Mouse (Mus musculus) embryonic facial prominence, embryonic 11.5 days (tissue): Measurements from ENCODE around the gene Aspscr1. TPM values are rescaled to one million over a fixed set of nuclear protein-coding genes. Genes with fewer than 3 reads are reported as not detected.
"Not testable (repeated sequence)": the region's sequence is repeated elsewhere in the genome, so short reads cannot be mapped to it uniquely, and the experiment has no call there.

Source experiments
- ATAC-seq: fragments of 200-750 bp; cut with Nextera tagmentation; replicated peaks from 2 replicates; pipeline ENCODE4 v1.8.0; 2017; ENCODE audit warnings: low read depth; ENCODE audit not compliant: insufficient number of reproducible peaks, low FRiP score, low TSS enrichment
- DNase-seq: peaks from one replicate; pipeline ENCODE4 v3.0.0-alpha.2; 2015; ENCODE audit warnings: low spot score
- H3K27ac ChIP-seq: fragments of 300-500 bp; sonication (generic); replicated peaks from 2 replicates; pipeline ENCODE4 v1.5.1; 2014; ENCODE audit warnings: mild to moderate bottlenecking, low read depth, low read length, control low read depth
- H3K27me3 ChIP-seq: fragments of 300-500 bp; sonication (generic); 2 replicates; pipeline ENCODE4 v1.6.1; 2014; ENCODE audit warnings: mild to moderate bottlenecking, low read length, moderate library complexity, mixed read lengths; ENCODE audit not compliant: control insufficient read depth, insufficient read depth
- H3K36me3 ChIP-seq: fragments of 300-500 bp; sonication (generic); replicated peaks from 2 replicates; pipeline ENCODE4 v1.6.1; 2014; ENCODE audit warnings: low read depth, mild to moderate bottlenecking, low read length, moderate library complexity, mixed read lengths; ENCODE audit not compliant: control insufficient read depth, insufficient read depth
- H3K4me1 ChIP-seq: fragments of 300-500 bp; sonication (generic); 2 replicates; pipeline ENCODE4 v1.6.1; 2014; ENCODE audit warnings: low read length, mixed read lengths; ENCODE audit not compliant: control insufficient read depth, insufficient read depth
- H3K4me2 ChIP-seq: fragments of 300-500 bp; sonication (generic); 2 replicates; pipeline ENCODE4 v1.6.1; 2014; ENCODE audit warnings: low read depth, mild to moderate bottlenecking, control low read depth, low read length, moderate library complexity
- H3K4me3 ChIP-seq: fragments of 300-500 bp; sonication (generic); 2 replicates; pipeline ENCODE4 v1.5.1; 2014; ENCODE audit warnings: low read depth, low read length, control low read depth
- H3K9ac ChIP-seq: fragments of 300-500 bp; sonication (generic); replicated peaks from 2 replicates; pipeline ENCODE4 v1.6.1; 2014; ENCODE audit warnings: mild to moderate bottlenecking, control low read depth, low read length
- H3K9me3 ChIP-seq: fragments of 300-500 bp; sonication (generic); replicated peaks from 2 replicates; pipeline ENCODE4 v1.6.1; 2016; ENCODE audit warnings: mild to moderate bottlenecking, low read length, inconsistent platforms, mixed read lengths; ENCODE audit not compliant: control insufficient read depth
- WGBS: fragments of 180-500 bp; shearing (Covaris S2); extraction: QIAGEN DNeasy Blood & Tissue Kit; methylation state at CpG from one replicate; pipeline ENCODE4 v1.1.7; 2014; 5-methylcytosine and 5-hydroxymethylcytosine counted together
- polyA plus RNA-seq: library from polyadenylated mRNA; unstranded; fragments of >200 nt; fragmentation: Nextera tagmentation; extraction: Ambion mirVana; gene quantifications from 2 replicates; pipeline ENCODE4 v1.2.1, GENCODE M21; 2014

The Aspscr1 gene
- polyA plus RNA-seq, 1 experiment from 2014 or later, result 99.6 TPM

DNA sequence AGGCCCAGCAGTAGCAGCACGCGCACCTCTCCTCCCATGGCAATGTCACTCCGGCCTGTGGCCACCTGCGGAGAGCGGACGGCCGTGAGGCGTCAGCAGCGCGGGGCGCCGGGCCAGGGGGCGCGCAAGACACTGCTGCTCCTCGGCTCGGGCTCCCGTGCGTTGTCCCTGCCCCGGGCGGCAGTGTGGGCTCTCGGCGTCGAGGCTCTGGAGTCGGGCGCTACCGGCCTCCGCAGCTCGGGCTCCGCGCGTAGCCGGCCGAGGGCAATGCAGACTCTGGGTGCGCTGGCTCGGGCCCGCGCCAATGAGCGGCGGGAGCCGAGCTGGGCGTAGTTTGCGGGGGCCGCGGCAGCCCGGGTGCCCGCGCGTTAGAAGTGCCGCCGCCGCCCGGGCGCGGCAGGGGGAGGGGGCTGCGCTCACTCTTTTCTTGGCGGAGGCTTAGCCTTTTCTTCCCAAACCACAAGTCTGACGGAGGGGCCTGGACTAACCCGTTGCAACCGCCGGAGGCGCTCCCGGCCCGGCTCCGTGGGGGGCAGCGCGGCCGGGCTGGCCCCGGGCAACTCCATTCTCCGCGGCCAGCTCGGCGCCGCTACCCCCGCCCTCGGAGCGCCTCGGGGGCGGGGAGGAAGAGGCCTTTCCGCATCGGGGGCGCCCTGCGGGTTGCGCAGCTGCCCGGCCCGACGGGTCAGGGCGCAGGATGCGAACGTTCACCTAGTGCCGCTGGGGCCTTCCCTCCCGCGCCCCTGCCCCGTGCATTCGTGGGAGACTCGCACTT lies 12.3 kb upstream of the Aspscr1 start:
- Histone ChIP-seq H3K4me3 (peak overlapping the region; percentile 42), H3K4me1 (peaks cover 9% of the 10 kb centered on the region), H3K27me3 (peaks cover 54% of the 10 kb centered on the region), H3K9me3 (no peaks in the 10 kb centered on the region), H3K27ac (no peak overlapping the region), H3K9ac (peak overlapping the region; percentile 37), H3K36me3 (no peaks in the 10 kb centered on the region), H3K4me2 (peak overlapping the region; percentile 80)
- ATAC-seq, result no peak; the same call in 1 of the 2 replicates
- under 1% methylated on average over 76 of the region's 95 CpGs for WGBS
- DNase-seq, result peak; percentile 65

DNA sequence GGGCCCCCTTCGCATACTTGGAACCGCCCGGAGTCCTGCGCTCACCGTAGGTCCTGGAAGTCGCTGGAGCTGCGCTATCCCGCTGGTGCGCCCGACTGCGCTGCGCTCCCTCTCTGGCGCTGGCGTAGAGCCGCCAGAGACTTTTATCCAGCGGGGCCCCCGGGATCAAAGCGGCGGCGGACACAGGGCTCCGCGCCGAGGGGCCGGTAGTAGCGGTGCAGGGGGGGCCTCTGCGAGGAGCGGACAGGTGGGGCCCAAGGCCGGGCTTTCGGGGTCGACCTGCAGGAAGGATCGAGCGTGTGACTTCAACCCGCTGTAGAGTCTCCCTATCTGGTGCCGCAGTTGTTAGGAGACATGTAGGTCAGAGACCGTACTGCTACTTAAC lies 11.7 kb upstream of the Aspscr1 start, which contains the start of gene Notum:
TSS of gene Notum (minus strand) at position 100 of the 385 bp plus-strand sequence.
- no peak for DNase-seq
- peak within 1 kb of the TSS; percentile 42 for H3K4me3 ChIP-seq
- no peaks in the 10 kb centered on the region for H3K36me3 ChIP-seq
- H3K4me1 ChIP-seq, result peaks cover 9% of the 10 kb centered on the region
- under 1% methylated on average over 35 of the region's 35 CpGs for WGBS
- peaks cover 54% of the 10 kb centered on the region for H3K27me3 ChIP-seq
- ATAC-seq, result no peak
- H3K27ac ChIP-seq, result no peak within 1 kb of the TSS
- no peaks in the 10 kb centered on the region for H3K9me3 ChIP-seq
- H3K9ac ChIP-seq, result peak within 1 kb of the TSS; percentile 37
- peak within 1 kb of the TSS; percentile 80 for H3K4me2 ChIP-seq

DNA sequence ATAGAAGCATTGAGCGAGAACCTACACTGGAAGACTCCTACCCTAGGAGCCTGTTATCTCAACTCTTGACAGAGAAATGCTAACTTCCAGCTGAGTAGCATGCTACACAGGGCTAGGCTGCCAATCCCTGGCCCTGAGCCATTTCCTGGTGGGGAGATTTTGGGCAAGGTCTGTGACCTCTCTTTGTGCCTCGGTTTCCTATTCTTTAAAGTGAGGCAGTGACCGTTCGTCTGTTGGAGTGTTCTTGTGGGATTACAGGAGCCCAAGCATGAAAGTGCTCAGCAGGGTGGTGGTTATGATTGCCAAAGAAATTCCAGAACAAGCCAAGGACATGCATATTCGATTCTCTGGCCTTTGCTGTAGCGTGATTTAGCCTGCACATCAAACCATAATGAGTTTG lies 10.0 kb upstream of the Aspscr1 start:
- Histone ChIP-seq H3K27me3 (peaks cover 48% of the 10 kb centered on the region), H3K4me2 (no peak overlapping the region), H3K9ac (no peak overlapping the region), H3K27ac (no peak overlapping the region), H3K9me3 (no peaks in the 10 kb centered on the region), H3K4me3 (no peak overlapping the region), H3K4me1 (peaks cover 9% of the 10 kb centered on the region), H3K36me3 (no peaks in the 10 kb centered on the region)
- 59% methylated on average over 6 of the region's 6 CpGs for WGBS
- DNase-seq (no peak), ATAC-seq (no peak)

DNA sequence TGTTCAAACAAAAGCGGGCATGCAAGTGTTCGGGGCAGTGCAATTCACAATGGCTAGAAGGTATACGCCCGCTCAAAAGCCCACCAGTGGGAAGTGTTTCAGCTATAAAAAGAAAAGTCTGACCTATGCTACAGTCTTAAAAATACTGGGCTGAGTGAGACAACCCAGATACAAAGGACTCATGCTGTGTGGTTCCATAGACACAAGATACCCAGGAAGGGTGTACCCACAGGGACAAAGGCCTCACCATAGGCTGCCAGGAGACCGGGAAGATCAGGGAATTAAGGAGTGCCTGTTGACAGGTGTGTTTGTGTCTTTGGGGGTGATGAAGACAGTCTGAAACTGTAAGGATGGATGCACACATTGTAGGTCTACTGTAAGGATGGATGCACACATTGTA lies 9.1 kb upstream of the Aspscr1 start:
- H3K36me3 ChIP-seq, result no peaks in the 10 kb centered on the region
- DNase-seq, result no peak
- no peak for ATAC-seq

DNA sequence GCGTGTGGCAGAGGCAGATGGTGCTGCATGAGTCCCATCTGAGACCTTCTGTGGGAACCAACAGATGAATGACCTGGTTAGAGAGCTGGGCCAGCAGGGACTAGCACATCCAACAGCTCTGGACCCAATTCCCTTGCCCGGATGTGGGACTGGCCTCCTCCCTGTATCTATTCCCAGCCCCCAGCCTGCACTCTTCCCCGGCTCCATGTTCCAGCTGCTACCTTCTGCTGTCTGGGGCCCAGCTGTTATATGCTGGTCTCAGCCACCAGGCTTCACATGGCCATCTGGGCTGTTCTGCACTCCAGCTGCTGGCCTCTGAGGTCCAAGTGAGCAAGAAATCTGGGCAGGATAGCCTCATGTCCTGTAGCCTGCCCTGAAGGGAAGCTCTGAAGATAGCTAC lies 7.4 kb upstream of the Aspscr1 start:
- Histone ChIP-seq H3K9ac (no peak overlapping the region), H3K9me3 (no peaks in the 10 kb centered on the region), H3K27ac (no peak overlapping the region), H3K27me3 (peaks cover 25% of the 10 kb centered on the region), H3K4me2 (no peak overlapping the region), H3K4me1 (peaks cover 6% of the 10 kb centered on the region), H3K36me3 (no peaks in the 10 kb centered on the region), H3K4me3 (no peak overlapping the region)
- DNase-seq (no peak), ATAC-seq (no peak)
- WGBS, result 78% methylated on average over 3 of the region's 3 CpGs

More for the DNA sequence above, 9.1 kb upstream of the Aspscr1 start:
- H3K27me3 ChIP-seq, result peaks cover 42% of the 10 kb centered on the region
- H3K4me3 ChIP-seq, result no peak overlapping the region
- H3K4me2 ChIP-seq, result no peak overlapping the region
- H3K27ac ChIP-seq, result no peak overlapping the region
- H3K4me1 ChIP-seq, result peaks cover 9% of the 10 kb centered on the region
- H3K9ac ChIP-seq, result no peak overlapping the region
- WGBS, result 81% methylated on average over 5 of the region's 5 CpGs
- no peaks in the 10 kb centered on the region for H3K9me3 ChIP-seq

DNA sequence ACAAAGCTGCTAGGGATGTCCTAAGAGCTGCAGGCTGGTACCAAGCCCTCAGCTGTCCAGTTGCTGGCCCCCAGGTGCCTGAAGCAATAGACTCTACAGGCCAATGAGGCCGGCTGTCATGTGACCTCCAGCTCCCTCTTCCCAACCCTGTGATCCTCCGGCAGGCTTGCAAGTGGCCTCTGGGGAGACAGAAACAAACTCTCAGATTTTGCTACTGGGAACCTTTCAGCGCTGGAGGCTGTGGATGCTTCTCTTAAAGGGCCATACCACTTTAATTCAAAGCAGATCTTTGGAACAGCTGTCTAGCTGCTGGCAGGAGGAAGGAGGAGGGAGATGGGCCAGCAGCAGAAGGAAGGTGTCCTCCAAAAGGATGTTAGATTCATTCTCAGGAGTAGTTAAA lies 6.2 kb upstream of the Aspscr1 start:
- no peak overlapping the region for H3K9ac ChIP-seq
- peak; percentile 62 for DNase-seq

DNA sequence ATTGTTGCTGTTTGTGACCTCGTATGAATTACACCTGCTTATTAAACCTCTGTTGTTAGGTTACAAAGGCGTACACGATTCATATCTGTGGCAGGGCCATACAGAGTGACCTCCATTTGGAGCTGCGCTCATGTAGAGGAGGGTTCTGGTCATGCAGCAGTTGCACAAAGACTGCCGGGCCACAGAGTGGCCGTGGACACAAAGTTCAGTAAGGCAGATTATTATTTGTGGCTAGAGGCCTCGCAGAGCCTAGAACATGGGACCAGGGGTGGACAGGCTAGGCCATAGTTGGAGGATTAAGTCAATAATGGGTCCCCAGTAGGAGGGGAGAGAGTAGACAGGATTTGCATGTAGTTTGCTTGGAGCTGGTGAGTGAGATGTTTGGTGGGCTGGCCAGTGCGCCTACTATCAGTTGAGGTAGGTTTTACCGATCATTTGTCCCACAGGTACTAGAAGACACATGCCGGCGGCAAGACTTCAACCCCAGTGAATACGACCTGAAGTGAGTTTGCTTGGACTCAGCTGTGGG lies 885 bp downstream of the Aspscr1 start:
- Histone ChIP-seq H3K27me3 (no peaks in the 10 kb centered on the region), H3K27ac (peak overlapping the region; percentile 72), H3K36me3 (no peaks in the 10 kb centered on the region), H3K4me2 (peak overlapping the region; percentile 86), H3K9ac (peak overlapping the region; percentile 70), H3K4me1 (no peaks in the 10 kb centered on the region), H3K4me3 (peak overlapping the region; percentile 63), H3K9me3 (no peaks in the 10 kb centered on the region)
- DNase-seq (no peak), ATAC-seq (peak; percentile 40)
- WGBS, result 43% methylated on average over 12 of the region's 12 CpGs

More for the DNA sequence above, 6.2 kb upstream of the Aspscr1 start:
- no peaks in the 10 kb centered on the region for H3K36me3 ChIP-seq
- no peaks in the 10 kb centered on the region for H3K9me3 ChIP-seq
- no peak for ATAC-seq
- no peak overlapping the region for H3K27ac ChIP-seq
- H3K27me3 ChIP-seq, result peaks cover 13% of the 10 kb centered on the region
- H3K4me2 ChIP-seq, result no peak overlapping the region
- H3K4me1 ChIP-seq, result no peaks in the 10 kb centered on the region
- no peak overlapping the region for H3K4me3 ChIP-seq
- 3% methylated on average over 3 of the region's 3 CpGs for WGBS

DNA sequence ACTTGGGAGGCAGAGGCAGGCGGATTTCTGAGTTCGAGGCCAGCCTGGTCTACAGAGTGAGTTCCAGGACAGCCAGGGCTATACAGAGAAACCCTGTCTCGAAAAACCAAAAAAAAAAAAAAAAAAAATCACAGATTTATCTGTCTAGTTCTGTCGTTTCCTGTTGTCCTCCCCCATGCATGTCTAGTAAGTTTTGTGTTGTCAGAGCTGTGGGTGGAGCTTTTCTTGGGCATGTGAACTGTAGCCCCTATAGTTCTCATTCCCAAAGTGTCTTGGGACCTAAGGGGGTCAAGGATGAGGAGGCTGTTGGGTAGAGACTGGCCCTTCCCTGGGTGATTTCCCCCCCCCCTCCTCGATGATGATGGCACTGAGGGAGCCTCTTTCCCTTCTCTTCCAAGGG lies 3.1 kb downstream of the Aspscr1 start:
- H3K9me3 ChIP-seq, H3K27ac ChIP-seq, H3K4me1 ChIP-seq, H3K9ac ChIP-seq, ATAC-seq, H3K4me3 ChIP-seq, H3K36me3 ChIP-seq, H3K27me3 ChIP-seq, H3K4me2 ChIP-seq, DNase-seq: not testable (repeated sequence)
- WGBS, result 96% methylated on average over 4 of the region's 5 CpGs
